Mouse (Mus musculus) layer of hippocampus, postnatal 10 days (tissue): ENCODE results near the gene Prss16. TPM values are rescaled to one million over a fixed set of nuclear protein-coding genes. Genes with fewer than 3 reads are reported as not detected.

Experiments used
- DNase-seq, 2 experiments: peaks; one replicate each; pipeline ENCODE4 v3.0.0; 2021; ENCODE audit warnings: low spot score in 2 of 2
- total RNA-seq, 2 experiments: library from RNA; stranded (reverse); gene quantifications; 2 replicates each; pipeline ENCODE4 v1.2.3; 2021

Gene Prss16
- total RNA-seq, 2 experiments from 2014 or later, result not detected

DNA sequence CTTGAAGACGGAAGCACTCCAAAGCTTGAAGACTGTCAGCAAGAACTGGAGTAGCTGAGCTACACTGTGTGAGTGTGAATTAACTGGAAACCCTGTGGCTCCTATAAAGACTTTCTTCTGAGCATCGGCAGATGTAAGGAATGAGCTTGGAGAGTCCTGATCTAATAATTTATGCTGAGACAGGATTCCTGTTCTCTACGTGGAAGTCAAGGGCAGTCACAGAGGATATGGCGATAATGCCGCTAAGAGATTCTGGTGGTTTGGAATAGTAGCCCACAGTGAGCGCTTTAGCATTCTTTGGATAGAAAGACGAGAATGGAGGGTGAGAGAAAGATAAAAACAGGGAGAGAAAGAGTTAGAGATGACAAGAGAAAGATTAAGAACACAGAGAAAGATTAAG lies 1.7 kb downstream of the Prss16 start:
- DNase-seq, result no peak

DNA sequence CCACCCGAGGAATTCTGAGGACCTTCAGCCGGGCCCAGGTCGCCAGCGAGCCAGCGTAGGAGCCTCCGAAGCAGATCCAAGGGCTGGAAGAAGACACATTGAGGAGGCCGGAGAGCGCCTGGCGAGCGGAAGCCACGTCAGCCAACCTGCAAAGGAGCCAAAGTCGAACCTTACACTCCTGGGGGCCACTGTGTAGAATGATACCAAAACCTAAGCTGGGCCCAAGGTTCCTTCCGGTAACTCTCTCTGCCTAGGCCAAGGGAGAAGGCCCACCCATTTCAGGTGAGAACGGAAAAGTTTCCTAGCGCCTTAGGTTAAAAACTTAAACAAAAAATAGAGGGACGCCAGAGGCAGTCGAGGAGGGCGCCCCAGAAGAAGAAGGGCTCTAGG lies 2.4 kb downstream of the Prss16 start:
- DNase-seq, result no peak

DNA sequence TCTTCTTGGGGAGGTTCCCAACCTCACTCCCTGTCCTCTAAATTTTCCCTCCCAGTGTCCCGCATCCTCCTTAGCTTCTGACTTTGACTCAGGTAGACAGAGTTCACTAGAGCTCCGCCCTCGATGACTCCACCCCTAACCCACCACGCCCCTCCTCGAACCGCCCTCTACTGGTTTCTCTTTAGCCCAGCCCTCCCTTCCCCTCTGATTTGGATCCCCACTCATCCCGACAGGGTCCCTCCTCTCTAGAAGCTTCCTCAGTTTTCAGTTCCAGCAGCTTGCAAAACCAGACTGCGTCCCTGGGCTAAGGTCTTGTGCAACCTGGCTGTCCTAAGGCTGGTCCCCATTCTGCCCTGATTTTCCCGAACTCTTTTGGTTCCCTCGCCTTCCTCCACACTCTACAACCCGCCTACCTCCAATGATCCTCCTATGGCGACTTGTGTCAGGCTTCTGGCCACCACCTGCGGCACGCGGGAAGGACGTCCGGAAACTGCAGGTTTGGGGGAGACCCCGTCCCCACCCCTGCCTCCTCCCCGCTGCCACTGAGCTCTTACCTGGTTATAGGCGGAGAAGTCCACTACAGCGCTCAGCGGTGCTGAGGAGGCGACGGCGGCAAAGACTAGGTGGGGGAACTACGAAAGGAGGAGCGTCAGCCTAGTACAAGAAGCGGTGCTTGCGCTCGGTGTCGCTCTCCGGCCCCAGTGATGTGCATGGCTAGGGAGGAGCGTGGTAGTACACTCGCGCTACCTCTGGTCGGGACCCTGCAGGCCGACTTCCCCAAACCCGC lies 3.0 kb downstream of the Prss16 start:
- DNase-seq, result no peak

DNA sequence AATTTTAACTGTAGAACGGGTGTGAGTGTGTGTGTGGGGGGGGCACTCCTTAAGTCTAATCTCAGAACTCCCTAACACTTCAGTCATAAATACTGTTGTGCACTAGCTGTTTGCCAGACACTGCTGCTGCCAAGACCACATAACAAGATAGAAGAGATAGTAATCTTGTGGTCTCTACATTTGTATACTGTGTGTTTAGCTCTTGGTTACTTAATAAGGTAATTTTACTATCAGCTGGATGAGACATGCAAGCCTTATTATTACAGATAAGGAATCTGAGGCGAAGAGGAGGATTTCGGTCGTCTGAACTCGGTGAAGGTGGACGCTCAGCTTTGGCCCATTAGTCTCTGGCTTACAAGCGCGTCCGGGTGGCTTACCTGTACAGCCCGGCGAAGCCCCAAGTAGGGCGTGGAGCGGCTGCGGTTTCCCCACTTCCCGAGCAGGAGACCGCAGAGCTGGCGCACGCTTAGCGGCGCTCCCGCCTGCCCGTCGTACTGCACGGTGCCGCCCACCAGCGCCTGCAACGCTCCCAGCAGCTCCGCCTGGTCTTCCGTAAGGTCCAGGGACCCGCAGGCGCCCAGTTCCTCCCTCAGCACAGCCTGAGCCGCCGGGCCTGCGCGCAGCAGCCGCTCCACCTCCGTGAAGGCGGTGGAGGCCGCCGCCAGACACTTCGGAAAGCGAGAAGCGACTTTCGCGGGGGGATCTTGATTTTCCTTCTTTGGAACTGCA lies 3.8 kb downstream of the Prss16 start:
- DNase-seq, result peak in 1 of 2 experiments; percentile 41

DNA sequence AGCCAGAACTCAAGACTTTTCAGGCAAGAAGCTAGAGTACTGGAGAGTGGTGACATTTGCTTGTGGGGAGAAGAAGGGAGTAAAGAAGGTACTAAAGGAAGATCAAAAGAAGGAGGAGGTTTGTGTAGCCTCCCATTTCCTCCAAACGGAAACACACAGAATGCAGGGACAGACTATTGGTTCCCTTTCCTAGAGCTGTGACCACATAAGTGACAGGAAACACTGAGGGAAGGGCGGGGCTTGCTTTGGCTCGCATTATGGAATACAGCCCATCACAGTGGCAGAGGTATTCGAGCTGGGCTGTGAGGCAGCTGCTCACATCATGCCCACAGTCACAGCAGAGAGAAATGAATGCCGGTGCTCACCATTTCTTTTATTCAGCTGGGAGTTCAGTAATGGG lies 7.7 kb downstream of the Prss16 start:
- DNase-seq, result no peak

DNA sequence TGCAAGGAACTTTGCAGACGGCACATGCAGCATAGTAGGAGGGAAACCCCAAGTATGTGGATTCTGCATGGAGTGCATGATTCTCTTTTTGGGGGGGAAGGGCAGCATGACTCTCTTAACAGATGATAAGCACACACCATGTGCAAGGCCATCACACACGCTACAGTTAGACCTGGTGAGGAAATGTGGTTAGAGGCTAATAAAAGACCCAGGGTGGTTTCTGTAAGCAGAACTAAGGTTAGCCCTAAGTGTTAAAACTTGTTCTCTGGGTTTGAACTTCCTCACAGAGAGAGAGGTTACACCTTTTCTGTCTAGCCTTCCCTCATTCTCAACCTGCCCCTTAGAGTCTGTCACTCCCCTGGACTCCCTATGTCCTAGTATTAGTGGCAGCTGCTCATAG lies 8.2 kb downstream of the Prss16 start:
- no peak for DNase-seq

DNA sequence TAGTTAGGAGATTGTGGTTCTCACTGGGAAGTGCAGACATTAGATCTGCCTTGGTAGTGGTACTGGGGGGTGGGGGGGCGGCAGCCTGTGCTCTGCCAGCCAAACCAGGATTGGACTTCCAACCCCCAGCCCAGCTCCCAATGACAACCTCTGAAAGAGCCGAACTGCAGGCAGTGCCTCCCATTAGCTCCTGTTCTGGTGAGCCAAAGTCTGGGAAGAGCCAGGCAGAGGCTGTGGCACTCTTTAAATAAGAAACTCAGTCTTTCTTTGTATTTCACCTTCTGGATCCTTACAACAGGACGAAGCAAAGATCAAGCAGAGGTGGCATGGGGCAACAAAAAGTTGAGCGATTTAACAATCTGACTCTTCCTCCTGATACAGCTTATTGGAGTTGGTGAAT lies 10.4 kb downstream of the Prss16 start:
- no peak for DNase-seq

DNA sequence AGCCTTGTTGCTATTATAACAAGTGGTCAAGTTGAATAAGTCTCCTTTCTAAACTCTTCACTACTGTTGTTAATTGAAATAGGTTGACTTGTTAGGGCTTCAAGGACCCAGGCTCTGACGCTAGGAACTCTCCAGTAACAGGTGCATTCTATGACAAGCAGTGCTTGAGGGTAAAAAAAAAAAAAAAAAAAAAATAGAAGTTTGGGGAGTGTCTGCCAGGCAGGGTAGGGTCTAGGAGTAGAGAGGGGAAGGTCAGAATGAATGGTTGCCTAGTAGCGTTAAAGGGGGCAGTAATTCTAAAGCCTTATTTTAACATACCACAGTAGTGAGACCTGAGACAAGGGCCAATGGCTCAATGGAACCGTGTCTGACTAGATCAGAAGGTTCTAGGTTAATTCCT lies 11.1 kb downstream of the Prss16 start:
- no peak for DNase-seq

DNA sequence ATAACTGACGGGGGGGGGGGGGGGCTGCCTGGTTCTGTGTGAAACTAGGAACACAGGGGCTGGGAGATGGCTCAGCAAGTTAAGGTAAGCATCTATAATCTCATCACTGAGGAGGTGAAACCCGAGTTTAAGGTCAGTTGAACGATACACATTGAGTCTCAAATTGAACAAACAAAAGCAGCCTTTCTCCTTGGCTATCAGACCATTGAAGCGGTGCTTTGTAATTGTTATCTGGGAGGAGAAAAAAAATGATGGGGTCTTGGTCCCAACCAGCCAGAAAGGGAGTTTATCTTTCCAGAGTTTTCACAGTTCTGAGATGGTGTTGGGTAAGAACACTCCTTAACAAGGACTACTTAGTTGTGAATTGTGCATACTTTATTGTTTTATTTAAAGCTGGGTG lies 11.7 kb downstream of the Prss16 start:
- DNase-seq, result no peak

DNA sequence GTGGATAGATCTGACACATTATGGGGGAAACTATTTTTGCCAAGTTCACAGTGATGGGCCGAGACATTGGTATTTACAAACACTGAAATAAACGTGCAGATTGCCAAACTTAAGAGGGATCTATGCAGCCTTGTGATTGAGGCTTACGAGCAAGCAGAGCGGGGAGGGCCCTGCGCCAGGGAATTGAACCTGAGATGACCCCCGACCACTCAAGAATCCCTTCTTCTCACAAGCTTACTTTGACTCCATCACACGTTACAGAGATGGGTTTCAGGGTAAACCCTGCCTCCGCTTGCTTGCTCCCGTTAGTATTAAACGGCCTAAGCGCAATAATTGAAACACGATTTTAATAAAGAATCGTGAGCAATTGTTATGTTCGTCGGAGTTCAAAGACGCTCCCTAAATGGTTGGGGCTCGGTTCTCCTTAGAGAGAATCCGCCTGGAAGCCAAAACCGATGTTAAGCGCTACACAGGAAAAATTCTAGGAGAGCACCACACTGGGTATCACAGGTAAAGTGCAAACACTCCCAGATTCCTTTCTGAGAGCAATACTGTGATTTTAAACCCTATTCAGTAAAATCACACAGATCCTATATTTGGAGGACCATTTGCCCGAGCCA lies 12.2 kb downstream of the Prss16 start:
- no peak for DNase-seq

DNA sequence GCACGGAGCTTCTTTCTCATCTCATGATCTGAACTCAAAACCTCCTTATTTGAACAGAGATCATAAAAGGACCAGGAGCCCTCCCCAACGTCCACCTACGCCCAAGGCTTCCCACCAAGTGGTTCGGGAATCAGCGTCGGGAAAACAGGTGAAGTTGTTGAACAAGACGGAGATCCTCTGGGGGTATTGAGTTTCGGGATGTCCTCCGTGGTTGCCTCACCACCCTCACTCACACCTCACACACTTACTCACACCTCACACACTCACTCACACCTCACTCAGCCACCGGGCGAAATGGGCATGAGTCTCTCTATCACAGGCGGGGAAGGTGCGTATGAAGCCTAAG lies 12.7 kb downstream of the Prss16 start:
- no peak for DNase-seq

DNA sequence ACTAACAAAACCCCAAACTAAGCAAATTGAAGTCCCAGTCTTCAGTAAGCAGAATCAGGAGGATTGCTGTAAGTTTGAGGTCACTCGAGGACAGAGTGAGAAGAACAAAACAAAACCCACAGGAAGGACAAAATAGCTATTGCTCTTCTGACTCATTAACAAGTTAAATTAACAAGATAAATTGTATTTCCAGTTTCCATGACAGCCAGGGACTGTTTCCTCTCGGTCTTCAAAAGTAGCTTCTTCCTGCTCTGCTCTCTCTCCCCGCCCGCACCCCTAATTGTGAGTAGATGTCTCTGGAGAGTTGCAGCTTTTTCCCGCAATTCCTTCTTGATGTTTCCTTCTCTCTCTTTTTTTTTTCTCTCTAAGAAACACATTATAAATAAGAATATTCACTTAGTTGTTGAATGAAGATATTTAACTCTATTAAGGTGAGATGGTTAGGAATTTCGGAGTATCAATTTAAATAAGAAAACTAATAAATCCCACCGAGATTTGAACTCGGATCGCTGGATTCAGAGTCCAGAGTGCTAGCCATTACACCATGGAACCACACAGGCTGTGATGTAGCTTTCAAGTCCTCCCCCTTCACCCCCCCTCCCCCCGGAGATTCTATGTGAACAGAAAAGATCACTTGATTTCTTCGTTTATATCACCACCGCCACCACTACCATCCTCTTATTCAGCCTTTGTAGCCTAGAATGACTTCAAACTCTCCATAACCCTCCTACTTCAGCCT lies 13.3 kb downstream of the Prss16 start:
- DNase-seq, result no peak

DNA sequence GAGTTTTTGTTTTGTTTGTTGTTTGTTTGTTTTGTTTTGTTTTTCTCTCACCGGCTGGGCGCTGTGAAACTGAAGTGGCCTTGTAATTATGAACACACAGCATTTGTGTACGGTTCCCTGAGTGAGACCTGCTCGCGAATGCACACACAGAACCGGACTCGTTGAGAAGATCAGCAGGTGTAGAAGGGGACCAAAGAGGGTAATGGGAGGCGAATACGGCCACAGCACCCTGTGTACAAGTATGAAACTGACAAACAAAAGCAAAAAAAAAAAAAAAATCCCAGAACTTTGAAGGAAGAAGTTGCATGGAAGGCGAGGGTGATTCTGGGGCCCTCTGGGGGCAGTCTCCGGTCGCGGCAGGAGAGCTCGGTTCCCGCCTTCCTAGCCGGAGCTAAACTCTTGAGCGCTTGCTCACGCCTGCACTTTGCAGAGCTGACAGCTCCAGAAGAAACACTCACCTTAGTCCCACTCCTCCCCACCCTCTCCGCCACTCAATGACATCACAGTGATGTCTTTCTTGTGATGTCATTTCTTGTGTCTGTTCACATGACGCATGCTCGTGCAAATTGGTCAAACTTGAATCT lies 14.1 kb downstream of the Prss16 start:
- DNase-seq, result peak; percentile 14 to 35

DNA sequence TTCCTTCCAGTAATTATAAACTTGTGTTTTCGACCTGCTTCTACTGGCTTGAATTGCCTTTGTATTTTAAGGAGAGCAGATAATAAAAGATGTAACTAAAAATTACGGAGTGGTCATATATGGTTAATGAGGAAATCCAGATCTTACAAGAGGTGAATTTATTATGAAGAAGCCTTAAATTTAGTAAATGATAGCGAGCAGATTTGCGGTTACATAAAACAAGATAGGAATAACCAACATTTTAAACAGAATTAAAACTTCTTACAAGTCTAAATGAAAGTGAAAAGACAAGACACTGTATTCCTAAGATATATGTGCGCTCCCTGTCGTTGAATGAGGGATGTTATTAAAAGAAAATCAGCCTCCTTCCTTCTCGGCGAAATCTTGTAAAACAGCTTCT lies 14.6 kb downstream of the Prss16 start:
- DNase-seq, result no peak

DNA sequence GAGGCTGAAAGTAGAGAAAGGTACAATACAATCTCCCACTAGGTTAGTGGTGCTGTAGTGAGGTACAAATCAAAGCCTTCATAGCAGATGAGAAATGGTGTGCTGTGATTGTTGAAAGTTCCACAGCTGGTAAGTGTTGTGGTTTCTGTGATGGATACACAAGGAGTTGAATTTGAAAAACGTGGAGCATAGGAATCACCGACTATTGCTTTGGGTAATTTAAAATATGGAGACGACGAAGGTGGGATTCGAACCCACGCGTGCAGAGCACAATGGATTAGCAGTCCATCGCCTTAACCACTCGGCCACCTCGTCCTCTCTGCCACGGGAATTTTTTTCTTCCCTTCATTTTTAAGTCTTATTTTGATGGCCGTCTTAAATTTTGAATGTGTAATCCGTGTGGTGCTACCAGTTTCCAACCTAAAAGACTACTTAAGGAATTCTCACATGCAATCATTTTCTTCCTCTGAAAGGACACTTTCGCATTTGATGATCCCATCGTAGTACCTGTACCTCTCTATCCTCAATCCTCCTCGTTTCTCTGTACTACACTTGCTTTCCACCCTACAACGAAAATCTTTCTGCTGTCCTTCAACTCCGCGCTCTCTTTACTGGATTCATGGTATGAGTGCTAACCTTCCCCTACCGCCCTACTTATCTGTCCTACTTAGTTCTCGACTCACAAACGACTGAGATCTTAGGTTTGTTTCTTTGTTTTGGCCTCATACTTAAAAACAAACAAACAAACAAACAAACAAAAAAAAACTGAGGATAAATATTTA lies 15.4 kb downstream of the Prss16 start:
- DNase-seq, result peak in 1 of 2 experiments; percentile 38

DNA sequence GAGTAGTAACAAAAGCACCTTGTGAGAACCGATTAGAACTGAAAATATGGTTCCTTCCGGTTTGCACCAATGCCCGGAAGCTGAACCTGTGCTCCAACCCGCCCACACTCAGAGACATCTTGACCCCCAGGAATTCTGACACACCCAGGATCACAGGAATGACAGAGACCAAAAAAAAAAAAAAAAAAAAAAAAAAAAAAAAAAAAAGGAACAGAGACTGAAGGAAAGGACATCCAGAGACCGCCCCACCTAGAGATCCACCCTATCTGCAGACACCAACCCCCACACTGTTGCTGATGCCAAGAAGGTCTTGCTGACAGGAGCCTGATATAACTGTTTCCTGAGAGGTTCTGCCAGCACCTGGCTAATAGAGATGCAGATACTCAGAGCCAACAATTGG lies 17.0 kb downstream of the Prss16 start:
- DNase-seq, result no peak

DNA sequence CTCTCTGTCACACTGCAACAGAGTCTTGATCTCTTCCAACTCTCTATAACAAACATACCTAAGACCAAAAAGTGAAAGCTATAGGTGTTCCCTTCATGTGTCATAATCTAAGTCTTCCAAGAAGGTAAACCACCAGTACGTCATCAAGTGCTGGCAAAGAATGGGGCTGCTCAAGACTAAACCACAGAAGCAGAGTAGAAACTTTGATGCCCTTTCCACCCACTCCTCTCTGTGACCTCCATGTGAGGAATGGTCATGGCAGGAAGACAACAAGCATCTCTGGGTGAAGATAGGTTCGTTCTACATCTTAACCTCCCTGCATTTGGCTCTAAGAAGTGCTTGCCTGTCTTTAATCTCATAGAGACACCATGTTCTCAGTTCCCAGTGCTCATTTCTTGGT lies 25.1 kb downstream of the Prss16 start:
- no peak for DNase-seq

DNA sequence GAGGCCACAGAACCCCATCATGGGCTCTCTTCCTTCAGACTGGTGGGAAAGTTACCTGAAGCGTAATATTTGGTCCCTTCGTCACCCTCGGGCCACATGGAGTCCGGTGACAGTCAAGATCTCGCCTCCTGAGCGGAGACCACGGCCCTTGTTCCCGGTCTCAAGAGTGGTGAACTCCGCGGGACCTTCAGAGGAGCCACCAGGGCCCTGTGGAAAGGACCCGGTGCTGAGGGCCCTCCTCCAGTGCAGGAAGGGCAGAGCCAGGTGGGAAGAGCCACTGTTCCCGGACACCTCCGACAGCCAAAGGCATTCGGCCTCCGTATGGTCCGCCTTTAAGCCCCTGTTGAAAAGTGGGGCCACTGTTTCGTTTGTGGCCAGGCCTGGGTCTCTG lies 27.7 kb downstream of the Prss16 start:
- DNase-seq, result no peak

DNA sequence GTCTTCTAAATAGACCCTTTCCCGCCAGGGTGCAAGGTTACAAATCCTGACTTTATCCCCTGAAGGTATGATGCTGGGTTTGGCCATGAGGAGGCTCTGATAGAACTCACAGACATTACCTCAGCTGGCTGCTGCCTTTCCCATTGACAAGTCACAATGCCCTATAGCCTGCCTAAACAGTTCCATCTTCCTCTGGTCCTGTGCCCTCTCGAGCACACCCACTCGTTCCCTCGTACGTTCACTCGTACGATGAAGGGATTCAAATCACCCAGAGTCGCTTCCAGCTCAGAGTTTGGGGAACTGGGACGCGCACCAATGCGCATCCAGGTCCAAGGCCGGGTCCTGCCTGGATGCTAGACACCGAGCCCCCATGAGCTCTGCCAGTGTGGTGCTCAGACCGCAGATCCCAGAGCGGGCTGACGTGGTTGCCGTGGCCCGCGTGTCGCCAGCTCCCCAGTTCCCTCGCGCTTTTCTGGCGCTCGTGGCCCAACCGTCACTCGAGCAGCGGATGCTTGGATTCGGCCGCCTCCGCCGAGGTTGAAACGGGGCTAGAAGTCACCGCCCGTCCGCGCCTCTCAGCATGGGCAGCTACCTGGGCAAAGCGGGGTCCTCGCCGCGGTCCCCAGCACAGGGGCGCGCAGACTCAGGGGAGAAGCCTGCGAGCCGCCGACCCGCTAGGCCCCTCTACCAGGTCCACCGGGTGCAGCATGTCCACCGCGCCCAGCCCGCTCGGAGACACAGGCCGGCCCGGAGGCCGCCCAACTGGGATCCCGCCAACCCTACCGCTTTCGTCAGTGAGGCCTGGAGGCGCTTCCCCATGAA lies 28.4 kb downstream of the Prss16 start, which contains the start of gene Pom121l2:
Gene Pom121l2, plus strand, starts transcription at position 214 of the 822 bp plus-strand sequence.
- peak; percentile 28 to 46 for DNase-seq
